Mouse (Mus musculus) midbrain, embryonic 16.5 days (tissue): Measurements from ENCODE around the gene Cnga4. TPM values are rescaled to one million over a fixed set of nuclear protein-coding genes. Genes with fewer than 3 reads are reported as not detected.

Source experiments
- polyA plus RNA-seq: library from polyadenylated mRNA; unstranded; fragments of >200 nt; fragmentation: Nextera tagmentation; extraction: Ambion mirVana; gene quantifications from 2 replicates; pipeline ENCODE4 v1.2.1, GENCODE M21; 2015

The Cnga4 gene
- polyA plus RNA-seq, 1 experiment from 2014 or later, result 0.14 TPM

Other genes with a start within 250 kb of the Cnga4 start
- gene Olfr684, start 240.9 kb upstream of the Cnga4 start, polyA plus RNA-seq, result not detected in 2 replicates
- gene Olfr685, start 218.6 kb upstream of the Cnga4 start, polyA plus RNA-seq, result not detected in 2 replicates
- gene Olfr686, start 197.1 kb upstream of the Cnga4 start, polyA plus RNA-seq, result not detected in 2 replicates
- not detected in 2 replicates for gene Olfr688, start 116.5 kb upstream of the Cnga4 start, polyA plus RNA-seq
- gene Olfr689, start 93.4 kb upstream of the Cnga4 start, polyA plus RNA-seq, result 0.19 TPM in 1 of 2 replicates, not detected in the other
- not detected in 2 replicates for gene Olfr690, start 70.5 kb upstream of the Cnga4 start, polyA plus RNA-seq
- 0.19 and 0.21 TPM in 2 replicates for gene Olfr691, start 62.3 kb upstream of the Cnga4 start, polyA plus RNA-seq
- not detected in 2 replicates for gene Olfr692, start 36.3 kb upstream of the Cnga4 start, polyA plus RNA-seq
- not detected in 2 replicates for gene Gm5901, start 29.5 kb upstream of the Cnga4 start, polyA plus RNA-seq
- 43.7 and 50.8 TPM in 2 replicates for gene Fam160a2, start 4.5 kb upstream of the Cnga4 start, polyA plus RNA-seq
- gene Cckbr, start 21.2 kb downstream of the Cnga4 start, polyA plus RNA-seq, result 6.2 and 8.5 TPM in 2 replicates
- gene Cavin3, start 77.7 kb downstream of the Cnga4 start, polyA plus RNA-seq, result 28.6 and 31.0 TPM in 2 replicates
- 95.2 and 104 TPM in 2 replicates for gene Smpd1, start 149.8 kb downstream of the Cnga4 start, polyA plus RNA-seq
- gene Apbb1, start 177.1 kb downstream of the Cnga4 start, polyA plus RNA-seq, result 333 and 360 TPM in 2 replicates
- gene Hpx, start 195.6 kb downstream of the Cnga4 start, polyA plus RNA-seq, result 0.16 and 0.32 TPM in 2 replicates
- gene Trim3, start 229.0 kb downstream of the Cnga4 start, polyA plus RNA-seq, result 106 and 117 TPM in 2 replicates
- gene Timm10b, start 235.5 kb downstream of the Cnga4 start, polyA plus RNA-seq, result 127 and 131 TPM in 2 replicates
- gene Arfip2, start 235.8 kb downstream of the Cnga4 start, polyA plus RNA-seq, result 83.8 and 92.4 TPM in 2 replicates
- 13.6 and 14.6 TPM in 2 replicates for gene Gm45799, start 236.0 kb downstream of the Cnga4 start, polyA plus RNA-seq
- 1.9 and 2.0 TPM in 2 replicates for gene Dnhd1, start 246.3 kb downstream of the Cnga4 start, polyA plus RNA-seq